Mouse (Mus musculus): ENCODE data around the gene Atf1.
A peak's percentile ranks its signal among the peaks of the same experiment; 100 is the strongest.

Gene Atf1

GRCm38 (mm10) chr15:100227663-100228534, at the start of gene Atf1:
TSS of gene Atf1 (plus strand) at chr15:100227819.
- DNase-seq, result peak; percentile 82 to 93

GRCm38 (mm10) chr15:100178487-100178886, 49.1 kb upstream of the Atf1 start:
- DNase-seq, result no peak

GRCm38 (mm10) chr15:100179685-100180084, 47.9 kb upstream of the Atf1 start:
- no peak for DNase-seq

- DNase-seq, result no peak
Measured at GRCm38 (mm10) chr15:100180221-100180620, 47.4 kb upstream of the Atf1 start.

DNA sequence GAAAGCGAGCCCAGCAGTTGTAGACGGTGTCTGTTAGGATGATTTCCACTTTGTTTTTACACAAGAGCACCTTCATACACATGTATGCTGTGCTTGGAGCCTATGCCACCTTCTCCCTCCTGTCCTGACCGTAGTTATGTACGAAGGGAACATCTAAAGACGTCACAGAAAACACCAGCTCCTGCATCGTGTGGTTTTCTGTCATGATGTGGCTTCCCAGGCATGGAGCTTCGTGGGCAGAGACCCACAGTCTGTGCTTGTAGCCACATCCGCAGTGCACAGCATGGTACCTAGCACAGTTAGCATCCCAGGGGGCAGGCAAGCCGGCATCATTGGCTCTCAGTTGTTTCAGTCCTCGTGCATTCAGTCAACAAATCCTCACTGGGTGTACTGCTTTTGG, 45.8 kb upstream of the Atf1 start:
- no peak for DNase-seq

DNA sequence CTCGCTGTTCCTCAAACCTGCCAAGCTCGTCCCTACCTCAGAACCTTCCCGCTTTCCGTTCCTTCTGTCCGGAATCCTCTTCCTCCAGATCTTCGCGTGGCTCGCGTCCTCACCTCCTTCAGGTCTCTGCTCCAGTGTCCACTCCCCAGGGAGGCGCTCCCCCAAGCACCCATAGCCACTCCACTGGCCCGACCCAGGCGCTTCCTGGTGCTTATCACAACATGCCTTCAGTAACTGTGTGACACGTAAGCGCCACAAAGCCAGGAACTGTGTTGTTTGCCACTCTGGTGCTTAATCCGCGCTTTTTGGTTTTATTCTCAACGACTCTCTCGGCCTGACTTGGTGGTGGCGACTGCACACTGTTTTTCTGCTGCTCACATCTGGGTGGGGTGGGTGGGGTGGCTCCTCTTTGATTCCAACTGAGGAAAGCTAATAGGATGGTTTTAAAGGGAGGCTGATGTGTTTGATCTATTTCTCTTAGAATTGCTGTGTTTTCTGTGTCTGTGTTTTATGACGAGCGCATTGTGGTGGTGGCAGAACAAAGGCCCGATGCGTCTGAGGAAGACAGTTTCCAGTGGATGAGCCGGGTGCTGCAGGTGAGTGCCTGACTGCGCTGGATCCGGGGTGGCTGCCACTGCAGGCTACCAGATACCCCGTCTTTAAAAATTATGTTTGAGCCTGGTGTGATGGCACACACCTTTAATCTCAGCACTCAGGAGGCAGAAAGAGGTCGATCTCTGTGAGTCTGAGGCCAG, 44.9 kb upstream of the Atf1 start:
- no peak for DNase-seq

DNA sequence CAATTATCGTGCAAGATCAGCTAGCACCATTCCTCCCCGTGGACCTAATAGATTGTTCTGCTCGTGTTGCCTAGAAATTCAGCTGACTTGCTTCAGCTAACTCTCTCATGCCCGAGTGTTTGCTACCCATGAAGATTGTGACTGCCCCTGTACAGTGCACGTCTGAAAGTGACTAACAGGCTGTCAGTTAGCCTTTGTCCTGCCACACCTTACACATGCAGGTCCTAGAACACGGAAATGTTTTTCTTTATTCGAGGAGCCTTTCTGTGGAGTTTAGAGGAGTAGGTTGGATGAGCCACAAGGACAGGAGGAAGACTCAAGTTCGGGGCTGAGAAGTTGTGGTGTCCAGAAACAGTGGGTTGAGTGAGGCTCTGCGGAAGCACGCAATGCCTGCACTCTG, 44.1 kb upstream of the Atf1 start:
- no peak for DNase-seq

DNA sequence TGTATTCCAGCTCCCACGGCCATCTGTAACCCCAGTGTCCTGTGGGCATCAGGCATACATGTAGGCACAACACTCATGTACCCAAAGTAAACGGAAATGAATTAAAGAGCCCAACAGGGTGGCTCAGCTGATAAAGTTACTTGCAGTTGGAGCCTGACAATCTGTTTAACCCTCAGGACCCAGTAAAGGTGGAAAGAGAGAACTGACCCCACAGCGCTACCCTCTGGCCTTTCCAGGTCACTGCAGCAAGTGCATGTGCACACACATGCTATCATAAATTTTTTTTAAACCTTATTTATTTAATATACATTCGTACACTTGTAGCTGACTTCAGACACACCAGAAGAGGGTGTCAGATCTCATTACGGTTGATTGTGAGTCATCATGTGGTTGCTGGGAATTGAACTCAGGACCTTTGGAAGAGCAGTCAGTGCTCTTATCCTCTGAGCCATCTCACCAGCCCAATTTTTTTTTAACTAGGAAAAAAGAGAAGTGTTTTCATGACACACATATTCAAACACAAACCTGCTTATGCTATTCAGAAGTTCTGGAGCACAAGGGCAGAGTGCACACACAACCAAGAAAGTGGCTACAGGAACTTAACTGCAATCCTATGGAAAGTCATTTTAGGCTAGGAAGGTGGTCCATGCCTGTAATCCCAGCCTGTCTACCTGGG, 42.7 kb upstream of the Atf1 start:
- no peak for DNase-seq

DNA sequence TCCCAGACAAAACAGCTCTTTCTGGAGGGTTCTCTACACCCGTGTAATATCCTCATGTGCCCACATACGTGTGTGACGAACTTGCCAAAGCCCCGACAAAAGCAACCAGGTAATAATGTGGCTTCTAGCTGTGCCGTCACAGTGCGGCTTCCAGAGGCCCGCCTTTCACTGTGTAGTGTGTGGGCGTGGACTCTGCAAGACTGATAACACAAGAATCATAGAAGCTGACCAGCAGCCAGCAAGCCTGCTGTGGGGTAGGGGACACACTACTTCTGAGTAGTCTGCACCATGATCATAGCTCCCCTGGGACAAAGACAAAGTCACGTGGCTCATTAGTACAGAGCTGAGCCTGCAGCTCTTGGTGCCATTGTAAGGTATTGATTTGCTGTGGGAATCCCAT, 41.4 kb upstream of the Atf1 start:
- no peak for DNase-seq

GRCm38 (mm10) chr15:100186882-100187672, 40.5 kb upstream of the Atf1 start:
- no peak for DNase-seq

DNA sequence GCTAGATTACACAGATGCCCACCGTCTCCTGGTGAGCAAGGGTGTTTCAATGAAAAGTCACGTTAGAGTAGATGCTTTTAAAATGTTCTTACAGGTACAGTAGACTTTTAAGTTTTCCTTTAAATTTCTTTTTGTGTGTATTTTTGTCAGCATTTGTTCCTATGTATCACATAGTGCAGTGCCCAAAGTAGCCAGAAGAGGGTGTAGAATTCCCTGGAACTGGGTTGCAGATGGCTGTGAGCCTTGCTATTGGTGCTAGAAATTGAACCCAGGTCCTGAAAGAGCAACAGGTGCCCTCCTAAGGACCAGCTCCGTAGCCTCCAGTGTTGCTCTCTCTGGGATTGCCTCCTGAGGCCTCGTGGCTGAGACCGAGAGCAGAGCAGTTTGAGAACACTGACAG, 39.1 kb upstream of the Atf1 start:
- DNase-seq, result peak in 1 of 2 experiments; percentile 28

DNA sequence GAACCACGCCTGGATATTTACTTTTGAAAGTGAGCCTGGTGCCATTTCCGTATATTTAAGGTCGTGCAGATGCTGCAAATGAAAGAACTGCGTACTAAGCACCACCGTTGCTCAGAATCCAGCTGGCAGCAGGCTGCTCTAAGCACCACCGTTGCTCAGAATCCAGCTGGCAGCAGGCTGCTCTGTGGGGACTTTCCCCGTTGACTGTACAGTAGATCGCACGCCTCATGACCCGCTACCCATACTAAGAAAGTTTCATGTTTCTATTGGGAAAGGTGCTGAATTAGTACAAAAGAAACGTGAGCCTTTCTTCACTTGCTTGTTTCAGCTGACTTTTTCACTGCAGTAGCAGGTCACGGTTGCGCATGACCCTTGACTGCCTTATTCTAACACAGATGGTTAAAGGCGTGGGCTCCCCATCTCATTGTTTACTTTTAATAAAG, 38.6 kb upstream of the Atf1 start:
- no peak for DNase-seq

DNA sequence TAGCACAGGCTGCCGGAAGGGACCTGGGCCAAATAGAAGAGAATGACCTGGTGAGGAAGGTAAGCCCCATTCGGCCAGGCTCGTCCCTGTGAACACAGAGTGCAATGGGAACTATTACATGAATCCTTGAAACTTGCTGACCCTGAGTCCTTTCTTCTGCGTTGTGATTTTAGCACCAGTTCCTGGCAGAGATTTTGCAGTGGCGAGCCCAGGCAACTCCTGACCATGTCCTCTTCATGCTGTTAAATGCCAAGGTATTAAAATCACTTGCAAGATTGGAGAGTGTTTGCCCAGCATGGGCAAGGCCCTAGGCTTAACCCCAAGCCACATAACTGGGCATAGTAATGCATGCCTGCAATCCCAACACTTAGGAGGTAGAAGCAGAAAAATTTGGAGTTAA, 37.5 kb upstream of the Atf1 start:
- DNase-seq, result no peak

GRCm38 (mm10) chr15:100198983-100199745, 28.5 kb upstream of the Atf1 start:
- no peak for DNase-seq

DNA sequence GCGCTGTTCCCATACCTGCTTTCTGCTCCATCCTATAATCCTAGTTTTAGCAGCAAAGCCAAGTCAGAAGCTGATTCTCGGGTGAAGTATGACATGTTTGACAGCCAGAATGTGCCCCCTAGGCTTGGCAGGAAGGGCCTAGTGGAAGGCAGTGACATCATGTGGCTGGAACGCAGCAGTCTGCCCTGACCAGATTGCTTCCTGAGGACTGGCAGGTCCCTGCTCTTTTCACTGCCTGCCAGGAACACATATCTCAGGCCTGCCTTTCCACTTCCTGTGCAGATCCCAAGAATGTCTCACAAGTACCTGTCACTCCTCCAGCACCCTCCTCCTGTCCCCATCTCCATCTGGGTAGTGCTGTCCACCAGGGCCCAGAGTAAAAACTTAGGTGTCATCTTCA, 27.8 kb upstream of the Atf1 start:
- DNase-seq, result no peak

DNA sequence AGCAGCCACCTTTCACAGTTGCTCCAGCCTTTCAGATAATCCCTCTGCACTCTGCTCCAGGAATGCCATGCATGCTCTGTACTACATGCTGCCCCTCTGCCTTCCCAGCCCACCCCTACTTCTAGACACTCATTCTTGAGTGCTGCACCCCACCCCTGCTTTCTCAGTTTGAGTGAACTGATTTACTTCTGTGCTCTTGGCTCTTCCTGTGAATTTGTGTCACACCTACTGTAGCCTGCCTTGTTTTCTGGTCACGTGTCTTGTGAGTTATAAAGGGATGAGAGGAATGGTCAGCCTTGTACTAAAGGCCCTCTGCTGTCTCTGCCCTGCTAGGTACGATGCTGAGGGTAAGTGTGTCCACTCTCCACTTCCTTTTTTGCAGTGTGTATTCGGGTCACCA, 25.8 kb upstream of the Atf1 start:
- no peak for DNase-seq

DNA sequence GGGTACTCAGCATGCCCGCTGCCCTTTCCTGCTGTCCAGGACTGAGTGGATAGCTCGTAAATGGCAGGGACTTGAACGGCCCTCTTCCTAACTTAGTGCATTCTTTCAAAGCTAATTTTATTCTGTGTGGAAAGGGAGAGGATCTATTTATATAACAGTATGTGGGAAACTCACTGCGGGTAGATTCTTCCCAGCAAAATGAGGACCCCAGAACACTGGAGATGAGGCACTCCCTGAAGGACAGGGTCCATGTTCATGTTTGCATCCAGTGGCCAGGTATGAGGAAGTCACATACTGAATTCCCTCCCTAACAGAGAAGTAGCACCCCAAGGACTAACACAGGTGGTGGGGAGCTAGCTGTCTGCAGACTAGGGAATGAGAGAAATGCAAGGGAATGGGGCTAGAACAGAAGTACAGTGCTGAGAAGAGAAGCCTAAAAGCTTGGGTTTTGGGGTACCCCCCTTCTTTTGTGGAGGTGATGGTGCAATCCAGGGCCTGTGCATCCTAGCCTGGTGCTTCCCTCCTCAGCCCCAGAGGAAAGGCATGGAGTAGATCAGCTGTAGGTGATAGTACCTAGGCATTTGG, 25.1 kb upstream of the Atf1 start:
- no peak for DNase-seq

DNA sequence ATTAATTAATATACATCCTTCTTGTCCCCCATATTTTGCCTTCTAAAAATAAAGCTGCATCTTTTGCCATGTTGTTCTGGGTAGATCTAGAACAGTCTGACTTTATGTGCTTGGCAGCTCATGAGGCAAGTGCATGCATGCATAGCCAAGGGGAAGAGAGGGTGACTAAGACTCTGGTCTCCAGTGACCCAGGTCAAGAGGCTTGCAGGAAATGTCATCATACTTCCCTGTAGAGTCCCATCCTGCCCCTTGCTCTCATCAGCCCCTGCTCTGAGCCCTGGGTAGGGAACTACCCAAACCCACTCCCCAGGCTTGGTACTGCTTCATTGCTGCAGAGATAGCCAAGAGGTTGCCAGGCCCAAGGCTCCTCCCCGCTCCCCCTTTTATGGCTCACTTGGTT, 23.0 kb upstream of the Atf1 start:
- no peak for DNase-seq

DNA sequence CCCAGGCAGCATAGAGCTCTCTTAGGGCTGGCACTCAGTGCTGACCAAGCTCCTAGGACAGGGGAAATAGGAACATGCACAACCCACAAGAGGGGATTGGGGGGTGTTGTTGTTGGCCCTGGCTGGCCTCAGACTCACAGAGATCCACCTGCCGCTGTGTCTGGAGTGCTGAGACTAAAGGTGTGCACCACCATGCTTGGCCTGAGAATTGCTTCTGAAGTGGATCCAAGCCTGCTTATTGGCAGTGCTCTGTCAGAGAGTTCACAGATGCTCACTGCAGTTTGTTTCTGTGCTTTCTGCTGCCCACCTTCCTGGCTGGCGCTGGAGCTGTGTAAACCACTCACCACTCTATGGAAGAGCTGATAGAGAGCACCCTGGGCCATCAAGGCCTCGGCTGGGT, 17.6 kb upstream of the Atf1 start:
- no peak for DNase-seq

GRCm38 (mm10) chr15:100213339-100213738, 14.3 kb upstream of the Atf1 start:
- DNase-seq, result no peak

DNA sequence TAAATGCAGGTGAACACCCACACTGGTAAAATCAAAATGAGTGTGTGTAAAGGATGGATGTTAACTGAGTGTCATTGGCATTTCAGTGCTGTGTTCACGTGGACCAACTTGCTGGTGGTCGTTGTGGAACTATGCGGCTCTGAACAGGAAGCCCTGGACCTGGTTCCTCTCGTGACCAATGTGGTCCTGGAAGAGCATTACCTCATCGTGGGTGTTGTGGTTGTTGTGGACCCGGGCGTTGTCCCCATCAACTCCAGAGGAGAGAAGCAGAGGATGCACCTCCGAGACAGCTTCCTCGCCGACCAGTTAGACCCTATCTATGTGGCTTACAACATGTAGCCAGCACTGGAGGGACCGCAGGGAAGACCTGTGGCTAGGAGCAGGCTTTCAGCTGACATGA, 12.5 kb upstream of the Atf1 start:
- DNase-seq, result no peak

- peak in 1 of 2 experiments; percentile 5 for DNase-seq
Measured at GRCm38 (mm10) chr15:100216173-100216572, 11.4 kb upstream of the Atf1 start.

Measured in spleen, adult 18-20 months (tissue).